Mouse (Mus musculus) midbrain, embryonic 16.5 days (tissue): ENCODE results near the gene Eps8. TPM values are rescaled to one million over a fixed set of nuclear protein-coding genes. Genes with fewer than 3 reads are reported as not detected.

Source experiments
- ATAC-seq: fragments of 200-750 bp; cut with Nextera tagmentation; 2 replicates; pipeline ENCODE4 v1.8.0; 2017; ENCODE audit warnings: moderate TSS enrichment
- H3K27ac ChIP-seq: fragments of 300-500 bp; sonication (generic); 2 replicates; pipeline ENCODE4 v1.5.1; 2014; ENCODE audit warnings: mild to moderate bottlenecking, low read length, mixed read lengths
- H3K27me3 ChIP-seq: fragments of 300-500 bp; sonication (generic); 2 replicates; pipeline ENCODE4 v1.6.1; 2014; ENCODE audit warnings: low read depth, low read length, mixed read lengths; ENCODE audit not compliant: control insufficient read depth, insufficient read depth
- H3K36me3 ChIP-seq: fragments of 300-500 bp; sonication (generic); 2 replicates; pipeline ENCODE4 v1.6.1; 2014; ENCODE audit warnings: mild to moderate bottlenecking, low read length, moderate library complexity, mixed read lengths; ENCODE audit not compliant: control insufficient read depth, insufficient read depth
- H3K4me1 ChIP-seq: fragments of 300-500 bp; sonication (generic); 2 replicates; pipeline ENCODE4 v1.6.1; 2014; ENCODE audit warnings: mild to moderate bottlenecking, low read length, mixed read lengths; ENCODE audit not compliant: control insufficient read depth, insufficient read depth
- H3K4me2 ChIP-seq: fragments of 300-500 bp; sonication (generic); 2 replicates; pipeline ENCODE4 v1.6.1; 2014; ENCODE audit warnings: mild to moderate bottlenecking, low read length, mixed read lengths
- H3K4me3 ChIP-seq: fragments of 300-500 bp; sonication (generic); 2 replicates; pipeline ENCODE4 v1.5.1; 2014; ENCODE audit warnings: low read depth, mild to moderate bottlenecking, low read length, moderate library complexity, mixed read lengths
- H3K9ac ChIP-seq: fragments of 300-500 bp; sonication (generic); 2 replicates; pipeline ENCODE4 v1.6.1; 2014; ENCODE audit warnings: low read depth, low read length, mixed read lengths
- H3K9me3 ChIP-seq: fragments of 300-500 bp; sonication (generic); replicated peaks from 2 replicates; pipeline ENCODE4 v1.6.1; 2014; ENCODE audit warnings: mild to moderate bottlenecking, low read length, mixed read lengths; ENCODE audit not compliant: control insufficient read depth, poor library complexity, severe bottlenecking
- WGBS: fragments of 180-500 bp; shearing (Covaris S2); extraction: QIAGEN DNeasy Blood & Tissue Kit; methylation state at CpG from one replicate; pipeline ENCODE4 v1.1.7; 2014; 5-methylcytosine and 5-hydroxymethylcytosine counted together
- polyA plus RNA-seq: library from polyadenylated mRNA; unstranded; fragments of >200 nt; fragmentation: Nextera tagmentation; extraction: Ambion mirVana; gene quantifications from 2 replicates; pipeline ENCODE4 v1.2.1, GENCODE M21; 2015

Gene Eps8
- polyA plus RNA-seq, 1 experiment from 2014 or later, result 26.4 TPM

DNA sequence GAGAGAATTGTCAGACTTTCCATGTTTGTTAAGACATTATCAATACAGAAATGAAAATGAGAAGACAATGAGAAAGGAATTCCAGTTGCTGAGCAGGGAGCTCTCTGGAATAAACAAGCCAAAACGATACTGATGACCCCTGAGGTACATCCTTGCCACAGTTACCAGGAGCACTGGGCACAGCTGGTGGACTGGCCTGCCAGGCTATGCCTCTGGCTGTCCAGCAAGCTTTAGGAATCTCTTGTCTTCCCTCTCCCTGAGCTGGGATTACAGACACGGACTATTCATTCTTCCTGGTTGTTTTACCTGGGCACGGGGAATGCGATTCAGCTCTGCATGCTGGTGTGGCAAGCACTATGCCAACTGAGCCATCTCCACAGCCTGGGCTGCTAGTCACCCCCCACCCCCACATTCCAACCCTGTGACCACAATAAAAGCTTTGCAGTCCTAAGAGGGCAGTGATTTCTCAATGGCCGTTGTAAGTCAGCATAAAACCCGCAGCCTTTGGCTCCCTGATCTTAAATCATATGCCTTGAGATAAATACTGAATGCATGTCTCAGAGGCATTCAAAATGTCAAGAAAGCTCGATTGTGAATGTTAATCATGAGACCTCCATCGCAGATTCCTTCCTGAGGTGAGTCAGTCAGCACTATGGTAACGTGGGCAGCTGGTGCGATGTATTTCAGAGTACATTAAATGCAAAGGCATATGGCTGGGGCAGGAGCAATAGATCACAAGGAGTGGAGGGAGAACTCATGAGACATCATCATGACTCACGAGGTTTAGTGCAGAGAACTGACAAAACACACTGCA lies 134.9 kb downstream of the Eps8 start:
- no peaks in the 10 kb centered on the region for H3K9me3 ChIP-seq
- no peaks in the 10 kb centered on the region for H3K27me3 ChIP-seq
- peak overlapping the region; percentile 37; the same call in 1 of the 2 replicates for H3K27ac ChIP-seq
- H3K4me3 ChIP-seq, result no peak overlapping the region
- no peak overlapping the region for H3K4me2 ChIP-seq
- WGBS, result 53% methylated on average over 11 of the region's 11 CpGs
- peak; percentile 70; the same call in 1 of the 2 replicates for ATAC-seq
- 0 out of 2 replicates have a peak, but pooled peaks cover 5% of the 10 kb centered on the region for H3K4me1 ChIP-seq
- no peak overlapping the region for H3K9ac ChIP-seq
- H3K36me3 ChIP-seq, result no peaks in the 10 kb centered on the region; the same call in 1 of the 2 replicates

DNA sequence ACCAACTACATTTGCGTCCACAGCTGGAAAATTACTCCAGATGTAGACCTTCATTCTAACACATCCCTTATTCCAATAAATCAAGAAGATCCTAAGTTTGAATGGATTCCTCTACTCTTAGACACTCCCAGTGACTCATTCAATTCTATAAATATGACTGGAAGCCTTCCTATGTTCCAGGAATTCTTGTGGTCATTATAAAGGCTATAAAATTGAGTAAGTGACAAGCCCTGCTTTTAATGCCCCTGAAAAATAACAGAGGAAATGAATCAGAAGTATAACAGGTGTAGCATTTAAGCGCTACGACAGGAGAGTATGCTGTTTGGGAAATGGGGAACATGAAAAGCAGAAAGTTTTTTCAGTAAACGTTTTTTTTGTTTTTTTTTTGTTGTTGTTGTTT lies 139.8 kb downstream of the Eps8 start:
- no peak overlapping the region for H3K4me2 ChIP-seq
- no peak overlapping the region for H3K9ac ChIP-seq
- no peaks in the 10 kb centered on the region for H3K9me3 ChIP-seq
- H3K36me3 ChIP-seq, result peaks cover 2% of the 10 kb centered on the region; the same call in 1 of the 2 replicates
- no peaks in the 10 kb centered on the region for H3K27me3 ChIP-seq
- H3K4me1 ChIP-seq, result 0 out of 2 replicates have a peak, but pooled peaks cover 4% of the 10 kb centered on the region
- H3K4me3 ChIP-seq, result no peak overlapping the region
- 83% methylated on average over 4 of the region's 4 CpGs for WGBS
- H3K27ac ChIP-seq, result no peak overlapping the region
- no peak for ATAC-seq

DNA sequence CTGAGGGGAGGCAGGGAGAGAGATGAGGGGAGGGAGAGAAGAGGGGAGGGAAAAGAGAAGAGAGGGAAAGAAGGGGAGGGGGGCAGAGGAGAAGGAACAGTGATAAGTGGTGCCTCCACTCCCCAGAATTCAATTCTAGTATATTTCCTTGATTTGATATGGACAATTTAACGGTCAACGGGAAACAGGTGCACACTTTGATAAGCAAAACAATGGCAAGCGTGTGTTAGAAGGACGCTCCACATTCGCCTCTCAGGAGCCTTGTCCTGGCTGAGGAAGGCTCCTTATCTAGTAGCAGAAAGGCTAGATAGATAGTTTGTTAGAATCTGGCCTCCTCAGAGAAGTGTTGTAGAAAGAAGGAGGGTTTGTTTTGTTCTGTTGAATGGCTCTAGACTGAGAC lies 141.9 kb downstream of the Eps8 start:
- ATAC-seq, result no peak
- H3K4me3 ChIP-seq, result no peak overlapping the region
- no peak overlapping the region for H3K4me2 ChIP-seq
- WGBS, result 75% methylated on average over 5 of the region's 5 CpGs
- no peak overlapping the region for H3K9ac ChIP-seq
- no peaks in the 10 kb centered on the region for H3K4me1 ChIP-seq
- peaks cover 9% of the 10 kb centered on the region for H3K36me3 ChIP-seq
- no peak overlapping the region for H3K27ac ChIP-seq
- no peaks in the 10 kb centered on the region for H3K9me3 ChIP-seq
- H3K27me3 ChIP-seq, result no peaks in the 10 kb centered on the region

DNA sequence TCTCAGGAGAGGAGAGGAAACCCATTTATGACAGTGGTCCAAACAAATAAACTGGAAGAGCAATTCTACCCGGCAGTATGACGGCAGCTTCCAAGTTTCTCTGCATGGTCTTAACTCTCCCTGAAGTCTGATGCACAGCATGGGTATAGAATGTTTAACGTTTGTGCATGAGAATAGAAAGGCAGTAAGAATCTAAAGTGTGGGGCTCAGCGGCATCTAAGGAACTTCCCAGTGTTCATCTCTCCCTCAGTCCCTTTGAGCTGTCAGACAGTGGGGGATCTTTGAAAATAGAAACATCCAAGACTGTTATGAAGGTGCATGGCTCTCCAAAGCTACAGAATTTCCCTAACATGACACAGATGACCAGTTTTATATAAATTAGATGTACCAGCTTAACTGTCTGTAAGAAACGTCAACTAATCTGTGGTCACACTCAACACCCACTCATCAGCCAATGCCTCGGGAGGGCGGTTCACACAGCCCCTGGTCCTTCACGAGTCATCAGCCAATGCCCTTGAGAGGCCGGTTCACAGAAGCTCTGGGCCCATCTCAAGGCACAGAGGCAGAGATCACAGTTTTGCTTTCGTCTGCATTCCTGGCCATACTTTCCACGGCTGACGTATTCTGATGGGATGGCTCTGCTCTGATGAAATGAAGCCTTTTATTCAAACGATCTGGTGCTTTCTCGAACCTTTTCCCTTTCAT lies 145.2 kb downstream of the Eps8 start:
- H3K4me2 ChIP-seq, result no peak overlapping the region
- no peak for ATAC-seq
- no peak overlapping the region for H3K27ac ChIP-seq
- WGBS, result 73% methylated on average over 14 of the region's 14 CpGs
- no peaks in the 10 kb centered on the region for H3K4me1 ChIP-seq
- no peak overlapping the region for H3K9ac ChIP-seq
- peaks cover 11% of the 10 kb centered on the region; the same call in 1 of the 2 replicates for H3K36me3 ChIP-seq
- H3K4me3 ChIP-seq, result no peak overlapping the region
- H3K27me3 ChIP-seq, result no peaks in the 10 kb centered on the region
- H3K9me3 ChIP-seq, result no peaks in the 10 kb centered on the region

DNA sequence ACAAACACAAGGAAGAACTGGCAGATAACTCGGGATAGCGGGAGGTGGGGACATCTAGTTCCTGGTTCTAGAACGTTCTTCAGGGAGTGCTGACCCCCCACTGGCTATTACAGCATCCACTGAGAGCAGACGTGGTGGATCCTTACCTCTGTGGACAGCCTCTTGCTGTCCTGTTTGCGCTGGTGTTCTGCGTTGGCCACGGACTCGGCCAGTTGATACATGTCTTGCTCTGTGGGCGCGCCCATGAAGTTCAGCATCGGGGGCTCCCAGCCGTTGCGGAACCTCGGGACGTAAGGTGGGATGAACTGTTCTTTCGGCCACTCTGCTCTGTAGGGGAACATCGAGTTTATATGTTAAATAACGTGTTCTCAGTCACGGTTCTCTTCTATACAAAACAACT lies 145.7 kb downstream of the Eps8 start:
- Histone ChIP-seq H3K9ac (no peak overlapping the region), H3K36me3 (peaks cover 11% of the 10 kb centered on the region; the same call in 1 of the 2 replicates), H3K4me3 (no peak overlapping the region), H3K27me3 (no peaks in the 10 kb centered on the region), H3K9me3 (no peaks in the 10 kb centered on the region), H3K4me2 (no peak overlapping the region), H3K4me1 (no peaks in the 10 kb centered on the region), H3K27ac (no peak overlapping the region)
- 95% methylated on average over 19 of the region's 19 CpGs for WGBS
- ATAC-seq, result no peak

DNA sequence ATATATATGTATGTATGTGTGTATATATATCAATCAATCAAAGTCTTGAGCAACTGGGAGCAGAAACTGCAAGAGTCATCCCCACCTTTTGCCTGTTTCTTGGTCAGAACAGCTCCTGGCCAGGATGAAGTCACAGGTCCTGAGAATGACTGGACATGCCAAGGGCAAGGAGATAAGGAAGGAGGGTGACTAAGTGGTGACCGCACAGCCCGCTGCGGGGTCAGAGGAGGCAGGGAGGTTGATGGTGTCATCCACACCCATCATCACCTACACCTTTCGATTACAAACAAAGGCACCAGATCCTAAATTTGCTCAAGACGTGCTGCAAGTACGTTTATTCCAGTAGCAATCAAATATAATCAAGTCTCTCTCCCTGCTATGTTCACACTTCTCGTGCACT lies 148.1 kb downstream of the Eps8 start:
- no peak overlapping the region for H3K4me3 ChIP-seq

DNA sequence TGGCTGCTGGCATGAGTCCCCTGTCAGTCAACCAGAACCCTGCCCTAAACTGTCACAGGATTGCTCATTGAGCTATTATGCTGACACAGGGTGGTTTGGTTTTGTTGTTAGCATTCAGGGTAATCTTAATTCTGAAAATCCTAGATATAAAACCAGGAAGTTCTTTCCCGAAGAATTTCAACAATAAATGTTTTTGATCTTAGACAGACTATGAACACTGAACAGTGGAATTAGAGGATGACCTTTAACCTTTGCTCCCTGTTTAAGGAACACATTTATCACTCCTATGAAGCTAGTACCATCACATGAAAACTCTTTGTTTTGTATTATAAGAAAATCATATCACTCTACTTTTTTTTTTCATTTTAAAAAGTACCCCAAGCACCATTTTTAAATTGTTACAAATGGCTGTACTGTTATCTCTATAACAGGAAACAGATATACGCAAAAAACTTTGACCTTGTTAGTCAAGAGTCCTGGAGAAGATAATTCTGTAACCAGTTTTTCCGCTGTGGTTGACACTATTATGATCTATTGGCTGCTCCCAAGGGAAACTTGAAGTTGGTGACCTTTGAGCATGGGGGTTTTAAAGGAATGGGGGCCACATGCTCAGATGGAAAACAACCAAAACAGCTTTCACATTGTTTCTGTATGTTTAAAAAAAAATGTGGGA lies 149.0 kb downstream of the Eps8 start:
- 92% methylated on average over 3 of the region's 3 CpGs for WGBS
- H3K4me2 ChIP-seq, result no peak overlapping the region
- H3K27me3 ChIP-seq, result no peaks in the 10 kb centered on the region
- ATAC-seq, result no peak
- H3K4me3 ChIP-seq, result no peak overlapping the region
- no peak overlapping the region for H3K27ac ChIP-seq
- no peak overlapping the region for H3K9ac ChIP-seq
- peaks cover 8% of the 10 kb centered on the region; the same call in 1 of the 2 replicates for H3K36me3 ChIP-seq
- no peaks in the 10 kb centered on the region for H3K4me1 ChIP-seq
- H3K9me3 ChIP-seq, result no peaks in the 10 kb centered on the region

More for the DNA sequence above, 148.1 kb downstream of the Eps8 start:
- no peaks in the 10 kb centered on the region for H3K27me3 ChIP-seq
- peaks cover 8% of the 10 kb centered on the region; the same call in 1 of the 2 replicates for H3K36me3 ChIP-seq
- no peak overlapping the region for H3K4me2 ChIP-seq
- ATAC-seq, result no peak
- no peak overlapping the region for H3K27ac ChIP-seq
- H3K4me1 ChIP-seq, result no peaks in the 10 kb centered on the region
- no peaks in the 10 kb centered on the region for H3K9me3 ChIP-seq
- WGBS, result 96% methylated on average over 7 of the region's 7 CpGs
- H3K9ac ChIP-seq, result no peak overlapping the region

DNA sequence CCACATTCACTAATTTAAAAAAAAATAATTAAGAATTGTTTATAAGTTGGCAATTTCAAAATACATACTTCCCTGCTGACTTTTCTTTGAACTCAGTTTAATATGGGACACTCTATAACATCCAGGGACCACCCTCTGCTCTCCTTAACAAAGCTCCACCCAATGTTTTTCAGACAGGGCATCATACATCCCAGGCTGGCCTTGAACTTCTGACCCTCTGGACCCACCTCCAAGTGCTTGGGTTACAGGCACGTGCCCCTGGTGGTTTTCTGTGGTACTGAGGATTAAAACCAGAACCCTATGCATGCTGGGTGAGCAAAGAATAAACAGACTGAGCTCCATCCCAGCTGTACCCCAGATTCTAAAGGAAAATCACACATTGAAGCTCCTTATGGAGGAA lies 150.6 kb downstream of the Eps8 start:
- peaks cover 8% of the 10 kb centered on the region; the same call in 1 of the 2 replicates for H3K36me3 ChIP-seq
- no peak overlapping the region for H3K27ac ChIP-seq
- 64% methylated on average over 1 of the region's 1 CpGs for WGBS
- no peak for ATAC-seq
- no peak overlapping the region for H3K4me2 ChIP-seq
- no peaks in the 10 kb centered on the region for H3K9me3 ChIP-seq
- no peak overlapping the region for H3K4me3 ChIP-seq
- no peaks in the 10 kb centered on the region for H3K27me3 ChIP-seq
- H3K9ac ChIP-seq, result no peak overlapping the region
- no peaks in the 10 kb centered on the region for H3K4me1 ChIP-seq
